Mouse (Mus musculus) limb, embryonic 13.5 days (tissue): ENCODE data around the gene Gng12. TPM values are rescaled to one million over a fixed set of nuclear protein-coding genes. Genes with fewer than 3 reads are reported as not detected.
A peak's percentile ranks its signal among the peaks of the same experiment; 100 is the strongest.
"Not testable (repeated sequence)": the region's sequence is repeated elsewhere in the genome, so short reads cannot be mapped to it uniquely, and the experiment has no call there.

Source experiments
- ATAC-seq: fragments of 200-750 bp; cut with Nextera tagmentation; 2 replicates; pipeline ENCODE4 v1.8.0; 2017; ENCODE audit warnings: low read depth, moderate number of reproducible peaks, moderate TSS enrichment; ENCODE audit not compliant: low FRiP score
- H3K27ac ChIP-seq: fragments of 300-500 bp; sonication (generic); 2 replicates; pipeline ENCODE4 v1.5.1; 2015; ENCODE audit warnings: inconsistent platforms, mild to moderate bottlenecking, moderate library complexity
- H3K27me3 ChIP-seq: fragments of 300-500 bp; sonication (generic); 2 replicates; pipeline ENCODE4 v1.6.1; 2015; ENCODE audit warnings: mild to moderate bottlenecking, inconsistent platforms
- H3K36me3 ChIP-seq: fragments of 300-500 bp; sonication (generic); 2 replicates; pipeline ENCODE4 v1.6.1; 2015; ENCODE audit warnings: inconsistent platforms, mild to moderate bottlenecking, moderate library complexity
- H3K4me1 ChIP-seq: fragments of 300-500 bp; sonication (generic); 2 replicates; pipeline ENCODE4 v1.6.1; 2015; ENCODE audit warnings: inconsistent platforms
- H3K4me2 ChIP-seq: fragments of 300-500 bp; sonication (generic); replicated peaks from 2 replicates; pipeline ENCODE4 v1.6.1; 2015; ENCODE audit warnings: inconsistent platforms, mild to moderate bottlenecking, moderate library complexity
- H3K4me3 ChIP-seq: fragments of 300-500 bp; sonication (generic); 2 replicates; pipeline ENCODE4 v1.5.1; 2015; ENCODE audit warnings: moderate library complexity, mild to moderate bottlenecking, inconsistent platforms
- H3K9ac ChIP-seq: fragments of 300-500 bp; sonication (generic); 2 replicates; pipeline ENCODE4 v1.6.1; 2015; ENCODE audit warnings: mild to moderate bottlenecking, inconsistent platforms
- H3K9me3 ChIP-seq: fragments of 300-500 bp; sonication (generic); 2 replicates; pipeline ENCODE4 v1.6.1; 2016; ENCODE audit warnings: inconsistent platforms
- WGBS: fragments of 180-500 bp; shearing (Covaris S2); methylation state at CpG from one replicate; pipeline ENCODE4 v1.1.7; 2015; 5-methylcytosine and 5-hydroxymethylcytosine counted together
- polyA plus RNA-seq: library from polyadenylated mRNA; unstranded; fragments of >200 nt; fragmentation: Nextera tagmentation; extraction: Ambion mirVana; gene quantifications from 2 replicates; pipeline ENCODE4 v1.2.1, GENCODE M21; 2015

Gene Gng12
- 56.6 and 58.5 TPM in 2 replicates for polyA plus RNA-seq

- ATAC-seq: peak; percentile 92
- H3K27me3 ChIP-seq: no peaks in the 10 kb centered on the region
- H3K27ac ChIP-seq: peak within 1 kb of the TSS; percentile 33; the same call in 1 of the 2 replicates
- H3K9me3 ChIP-seq: no peaks in the 10 kb centered on the region
- peak within 1 kb of the TSS; percentile 77 for H3K4me2 ChIP-seq
- H3K4me1 ChIP-seq: peaks cover 19% of the 10 kb centered on the region
- under 1% methylated on average over 94 of the region's 98 CpGs for WGBS
- H3K4me3 ChIP-seq: peak within 1 kb of the TSS; percentile 85
- no peaks in the 10 kb centered on the region for H3K36me3 ChIP-seq
- peak within 1 kb of the TSS; percentile 84 for H3K9ac ChIP-seq
Observed at GRCm38 (mm10) chr6:66896119-66896920, at the start of gene Gng12. TSS of gene Gng12 (plus strand) at chr6:66896397.

DNA sequence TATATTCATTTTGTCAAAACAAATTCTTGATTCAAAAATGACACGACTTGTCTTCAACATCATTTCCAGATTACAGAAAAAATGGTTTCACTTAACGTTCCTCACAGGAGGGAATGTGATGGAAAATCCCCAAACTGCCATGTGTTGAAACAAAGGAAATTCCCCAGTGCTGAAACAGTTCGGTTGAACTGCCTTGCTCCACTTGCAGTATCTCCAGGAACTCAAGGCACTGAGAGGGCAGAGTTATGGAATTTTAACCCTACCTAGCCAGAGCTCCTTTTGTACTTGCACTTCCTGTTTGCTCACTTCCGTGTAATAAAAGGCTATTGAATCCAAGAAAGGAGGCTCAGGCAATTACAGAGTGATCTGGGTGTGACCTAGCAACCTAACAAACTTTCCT is 47.3 kb upstream of the Gng12 start:
- 38% methylated on average over 4 of the region's 4 CpGs for WGBS
- Histone ChIP-seq H3K27me3 (no peaks in the 10 kb centered on the region), H3K9ac (no peak overlapping the region), H3K36me3 (no peaks in the 10 kb centered on the region), H3K27ac (no peak overlapping the region), H3K9me3 (no peaks in the 10 kb centered on the region), H3K4me1 (no peaks in the 10 kb centered on the region), H3K4me3 (no peak overlapping the region), H3K4me2 (no peak overlapping the region)
- no peak for ATAC-seq

GRCm38 (mm10) chr6:66856236-66856635 is 40.0 kb upstream of the Gng12 start:
- Histone ChIP-seq H3K9ac (no peak overlapping the region), H3K27ac (no peak overlapping the region)
- ATAC-seq: no peak

GRCm38 (mm10) chr6:66858356-66858755 is 37.8 kb upstream of the Gng12 start:
- ATAC-seq: no peak
- H3K4me3 ChIP-seq: no peak overlapping the region
- 78% methylated on average over 1 of the region's 1 CpGs for WGBS

More at GRCm38 (mm10) chr6:66856236-66856635, 40.0 kb upstream of the Gng12 start:
- H3K36me3 ChIP-seq: no peaks in the 10 kb centered on the region
- no peak overlapping the region for H3K4me2 ChIP-seq
- no peaks in the 10 kb centered on the region for H3K9me3 ChIP-seq
- H3K4me3 ChIP-seq: no peak overlapping the region
- no peaks in the 10 kb centered on the region for H3K27me3 ChIP-seq
- no peaks in the 10 kb centered on the region for H3K4me1 ChIP-seq

DNA sequence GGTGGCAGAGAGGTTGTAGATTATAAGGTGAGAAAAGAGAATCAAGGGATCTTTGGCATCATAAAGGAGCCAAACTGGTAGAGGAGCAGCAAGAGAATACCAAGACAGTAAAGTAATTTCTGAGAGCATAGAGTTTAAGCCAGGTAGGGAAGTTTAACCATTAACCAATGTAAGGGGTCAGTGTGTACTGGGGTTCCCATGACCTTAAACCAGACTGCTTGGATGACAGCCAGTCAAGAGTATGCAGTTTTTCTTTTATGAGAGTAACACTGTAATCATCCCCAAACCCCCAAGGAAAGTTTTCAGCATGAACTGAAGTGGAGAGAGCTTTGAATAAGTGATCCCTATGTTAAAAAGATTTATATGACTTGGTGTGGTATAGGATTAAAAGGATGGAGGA is 36.8 kb upstream of the Gng12 start:
- no peak overlapping the region for H3K4me3 ChIP-seq
- no peak overlapping the region for H3K27ac ChIP-seq
- no peak for ATAC-seq
- H3K27me3 ChIP-seq: no peaks in the 10 kb centered on the region
- no peak overlapping the region for H3K9ac ChIP-seq
- H3K4me2 ChIP-seq: no peak overlapping the region
- no peaks in the 10 kb centered on the region for H3K36me3 ChIP-seq
- no peaks in the 10 kb centered on the region for H3K4me1 ChIP-seq
- no peaks in the 10 kb centered on the region for H3K9me3 ChIP-seq

More at GRCm38 (mm10) chr6:66858356-66858755, 37.8 kb upstream of the Gng12 start:
- Histone ChIP-seq H3K4me2 (no peak overlapping the region), H3K27ac (no peak overlapping the region), H3K9me3 (no peaks in the 10 kb centered on the region), H3K4me1 (no peaks in the 10 kb centered on the region), H3K27me3 (no peaks in the 10 kb centered on the region), H3K36me3 (no peaks in the 10 kb centered on the region), H3K9ac (no peak overlapping the region)

- 77% methylated on average over 2 of the region's 2 CpGs for WGBS
- Histone ChIP-seq H3K27me3 (no peaks in the 10 kb centered on the region), H3K4me3 (no peak overlapping the region), H3K4me2 (no peak overlapping the region), H3K36me3 (no peaks in the 10 kb centered on the region), H3K9me3 (no peaks in the 10 kb centered on the region), H3K27ac (no peak overlapping the region), H3K9ac (no peak overlapping the region), H3K4me1 (no peaks in the 10 kb centered on the region)
- ATAC-seq: no peak
Observed at GRCm38 (mm10) chr6:66864463-66864862, 31.7 kb upstream of the Gng12 start.

DNA sequence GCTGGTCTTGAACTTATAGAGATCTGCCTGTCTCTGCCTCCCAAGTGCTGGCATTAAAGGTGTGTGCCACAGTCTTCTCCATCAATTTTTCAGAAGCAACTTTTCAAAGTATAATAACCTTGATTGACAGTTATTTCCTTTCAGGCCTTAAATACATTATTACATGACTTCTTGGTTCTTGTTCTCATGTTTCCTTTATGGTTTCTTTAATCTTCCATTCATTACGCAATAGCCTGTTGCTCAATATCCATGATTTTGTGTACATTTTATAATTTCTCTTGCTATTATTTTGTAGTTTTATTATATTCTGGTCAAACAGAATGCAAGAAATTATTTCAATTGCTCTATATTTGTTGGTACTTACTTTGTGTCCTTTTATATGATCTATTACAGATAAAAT is 29.9 kb upstream of the Gng12 start:
- Histone ChIP-seq H3K27me3 (no peaks in the 10 kb centered on the region), H3K4me1 (no peaks in the 10 kb centered on the region), H3K36me3 (no peaks in the 10 kb centered on the region), H3K27ac (no peak overlapping the region), H3K9me3 (no peaks in the 10 kb centered on the region), H3K4me3 (no peak overlapping the region), H3K9ac (no peak overlapping the region), H3K4me2 (no peak overlapping the region)
- no peak for ATAC-seq
- 93% methylated on average over 1 of the region's 1 CpGs for WGBS

GRCm38 (mm10) chr6:66877048-66877447 is 19.1 kb upstream of the Gng12 start:
- not testable (repeated sequence) for H3K9ac ChIP-seq, H3K4me3 ChIP-seq, H3K27me3 ChIP-seq, H3K27ac ChIP-seq, ATAC-seq, H3K4me2 ChIP-seq, H3K4me1 ChIP-seq, H3K9me3 ChIP-seq, H3K36me3 ChIP-seq
- WGBS: 91% methylated on average over 13 of the region's 13 CpGs

DNA sequence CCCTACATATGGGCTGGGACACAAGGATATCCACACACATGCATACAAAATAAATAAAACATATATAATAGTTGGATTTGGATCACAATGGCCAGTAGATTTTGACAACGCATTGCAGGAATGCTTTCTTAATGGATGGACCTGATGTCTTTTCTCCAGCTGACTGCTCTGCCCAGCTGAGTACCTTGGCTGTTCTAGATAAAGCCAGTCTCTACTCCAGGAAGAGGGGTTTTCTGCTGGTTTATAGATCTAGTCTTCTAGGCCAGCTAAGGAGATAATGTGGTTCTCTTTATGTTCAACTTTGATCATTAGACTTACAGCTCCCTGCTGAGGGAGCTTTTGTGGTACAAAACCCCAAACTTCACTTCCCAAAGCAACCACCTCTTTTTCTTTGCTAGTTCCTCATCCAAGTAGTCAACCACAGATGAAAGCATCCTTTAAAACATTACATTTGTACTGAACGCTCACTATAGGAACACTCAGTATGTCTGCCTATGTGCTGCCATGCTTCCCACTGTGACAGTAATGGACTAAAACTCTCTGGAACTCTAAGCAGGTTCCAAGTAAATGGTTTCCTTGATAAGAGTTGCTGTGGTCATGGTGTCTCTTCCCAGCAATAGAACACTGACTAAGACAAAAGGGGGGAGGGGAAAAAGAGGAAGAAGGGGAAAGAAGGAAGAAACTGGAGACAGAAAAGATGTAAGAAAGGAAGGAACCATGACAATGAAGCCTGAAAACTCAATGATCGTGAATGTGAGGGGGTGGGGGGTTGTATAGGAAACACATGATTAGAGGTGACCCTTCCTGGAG is 5.6 kb upstream of the Gng12 start:
- H3K4me3 ChIP-seq: no peak overlapping the region
- no peaks in the 10 kb centered on the region for H3K9me3 ChIP-seq
- H3K36me3 ChIP-seq: no peaks in the 10 kb centered on the region
- no peaks in the 10 kb centered on the region for H3K4me1 ChIP-seq
- 93% methylated on average over 3 of the region's 3 CpGs for WGBS
- H3K4me2 ChIP-seq: no peak overlapping the region
- ATAC-seq: no peak
- H3K27me3 ChIP-seq: no peaks in the 10 kb centered on the region
- no peak overlapping the region for H3K9ac ChIP-seq
- no peak overlapping the region for H3K27ac ChIP-seq

GRCm38 (mm10) chr6:66893950-66894349 is 2.2 kb upstream of the Gng12 start:
- Histone ChIP-seq H3K9ac (no peak overlapping the region), H3K4me3 (no peak overlapping the region), H3K36me3 (no peaks in the 10 kb centered on the region), H3K4me2 (no peak overlapping the region), H3K4me1 (peaks cover 14% of the 10 kb centered on the region), H3K27ac (no peak overlapping the region), H3K27me3 (no peaks in the 10 kb centered on the region), H3K9me3 (no peaks in the 10 kb centered on the region)
- 84% methylated on average over 5 of the region's 5 CpGs for WGBS
- ATAC-seq: no peak

DNA sequence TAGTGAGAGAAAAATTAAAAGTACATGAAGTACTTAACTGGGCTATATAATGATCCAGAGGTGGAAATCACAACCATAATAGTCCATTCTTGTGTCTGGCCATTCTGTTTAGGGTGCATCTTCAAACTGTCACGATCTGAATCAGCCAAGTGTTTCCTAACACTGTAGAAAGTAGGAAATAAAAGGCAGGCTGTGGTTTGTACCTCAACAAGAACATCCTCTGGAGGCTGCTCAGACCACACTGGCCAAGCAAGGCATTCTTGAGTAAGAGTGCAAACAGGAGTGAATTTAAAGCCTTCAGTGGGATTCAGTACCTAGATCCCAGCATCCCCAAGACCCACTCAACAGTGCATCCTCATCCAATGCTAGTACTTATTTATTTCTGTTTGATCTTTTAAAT is 1.2 kb upstream of the Gng12 start:
- no peaks in the 10 kb centered on the region for H3K36me3 ChIP-seq
- H3K27ac ChIP-seq: no peak overlapping the region; the same call in 1 of the 2 replicates
- H3K4me3 ChIP-seq: no peak overlapping the region
- no peak for ATAC-seq
- H3K4me1 ChIP-seq: peaks cover 14% of the 10 kb centered on the region
- H3K27me3 ChIP-seq: no peaks in the 10 kb centered on the region
- no peak overlapping the region for H3K4me2 ChIP-seq
- 65% methylated on average over 1 of the region's 1 CpGs for WGBS
- H3K9me3 ChIP-seq: no peaks in the 10 kb centered on the region
- H3K9ac ChIP-seq: no peak overlapping the region

DNA sequence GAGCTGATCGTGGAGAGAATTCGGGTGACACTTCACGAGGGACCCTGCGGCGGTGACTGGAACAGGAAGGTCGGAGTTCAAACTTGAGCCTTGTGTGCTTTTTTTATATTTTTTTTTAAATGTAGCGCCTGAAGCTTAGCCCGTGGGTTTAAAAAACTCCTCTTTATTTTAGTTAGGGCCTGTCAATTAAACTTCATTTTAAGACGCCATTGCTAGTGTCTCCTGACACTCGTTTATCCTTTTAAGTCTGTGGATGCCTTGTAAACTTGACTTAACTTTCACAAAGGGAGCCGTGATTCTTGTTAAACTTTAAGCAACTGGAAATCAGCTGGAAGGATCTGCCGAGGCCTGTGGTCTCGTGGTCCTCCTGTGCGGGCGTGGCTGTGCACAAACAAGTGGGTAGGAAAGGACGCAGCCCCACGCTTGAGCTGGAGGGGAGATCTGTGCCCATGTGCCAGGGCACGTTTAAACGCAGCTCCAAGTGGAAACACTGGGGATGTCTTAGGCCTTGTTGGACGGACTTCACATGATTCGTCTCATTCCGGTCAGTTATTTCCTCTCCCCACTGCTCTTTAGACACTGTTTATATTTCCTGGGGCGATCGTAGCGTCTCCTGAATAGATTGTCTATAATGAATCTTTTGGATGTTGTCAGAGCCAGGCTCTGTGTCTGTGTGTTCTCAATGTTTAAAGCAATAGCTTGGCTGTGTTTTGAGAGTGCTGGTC is 886 bp downstream of the Gng12 start:
- peak; percentile 24; the same call in 1 of the 2 replicates for ATAC-seq
- Histone ChIP-seq H3K4me1 (peaks cover 23% of the 10 kb centered on the region), H3K9ac (peak overlapping the region; percentile 84), H3K27ac (peak overlapping the region; percentile 33; the same call in 1 of the 2 replicates), H3K36me3 (no peaks in the 10 kb centered on the region), H3K27me3 (no peaks in the 10 kb centered on the region), H3K9me3 (no peaks in the 10 kb centered on the region), H3K4me2 (peak overlapping the region; percentile 77), H3K4me3 (peak overlapping the region; percentile 85)
- 1% methylated on average over 25 of the region's 25 CpGs for whole genome bisulfite sequencing
